Mouse (Mus musculus): Measurements from ENCODE around the gene C1galt1c1. TPM values are rescaled to one million over a fixed set of nuclear protein-coding genes. Genes with fewer than 3 reads are reported as not detected.

Gene C1galt1c1
- polyA plus RNA-seq (2015; fragmentation: Nextera tagmentation; extraction: Ambion mirVana) = 28.6 and 30.6 TPM in 2 replicates

GRCm38 (mm10) chrX:38634801-38635637 is at the start of gene C1galt1c1:
Gene C1galt1c1 (minus strand): TSS chrX:38635087.
- Histone ChIP-seq H3K9ac (peak within 1 kb of the TSS; percentile 61), H3K27ac (peak within 1 kb of the TSS; percentile 89), H3K4me3 (peak within 1 kb of the TSS; percentile 58), H3K9me3 (no peaks in the 10 kb centered on the region), H3K4me1 (no peaks in the 10 kb centered on the region), H3K36me3 (no peaks in the 10 kb centered on the region), H3K27me3 (no peaks in the 10 kb centered on the region), H3K4me2 (peak within 1 kb of the TSS; percentile 54)
- WGBS = 16% methylated on average over 42 of the region's 43 CpGs
- ATAC-seq (ENCODE audit: borderline replicate concordance, extremely low read depth, low FRiP score, low TSS enrichment) = peak; percentile 100

- no peak for ATAC-seq (ENCODE audit: borderline replicate concordance, extremely low read depth, low FRiP score, low TSS enrichment)
- no peaks in the 10 kb centered on the region for H3K4me1 ChIP-seq
Measured at GRCm38 (mm10) chrX:38681972-38682371, 47.1 kb upstream of the C1galt1c1 start.

GRCm38 (mm10) chrX:38669111-38669903 is 34.4 kb upstream of the C1galt1c1 start:
- Histone ChIP-seq H3K9me3 (no peaks in the 10 kb centered on the region), H3K36me3 (no peaks in the 10 kb centered on the region), H3K4me1 (no peaks in the 10 kb centered on the region), H3K9ac (no peak overlapping the region), H3K27ac (no peak overlapping the region), H3K4me3 (no peak overlapping the region), H3K27me3 (no peaks in the 10 kb centered on the region), H3K4me2 (no peak overlapping the region)
- ATAC-seq (ENCODE audit: borderline replicate concordance, extremely low read depth, low FRiP score, low TSS enrichment) = no peak
- 57% methylated on average over 6 of the region's 6 CpGs for WGBS

More at GRCm38 (mm10) chrX:38681972-38682371, 47.1 kb upstream of the C1galt1c1 start:
- H3K9ac ChIP-seq = no peak overlapping the region
- H3K27ac ChIP-seq = no peak overlapping the region
- no peaks in the 10 kb centered on the region for H3K27me3 ChIP-seq
- no peaks in the 10 kb centered on the region for H3K36me3 ChIP-seq
- H3K9me3 ChIP-seq = no peaks in the 10 kb centered on the region
- no peak overlapping the region for H3K4me3 ChIP-seq
- WGBS = 28% methylated on average over 2 of the region's 2 CpGs
- no peak overlapping the region for H3K4me2 ChIP-seq

- Histone ChIP-seq H3K9ac (no peak overlapping the region), H3K4me3 (no peak overlapping the region), H3K9me3 (no peaks in the 10 kb centered on the region), H3K4me2 (no peak overlapping the region), H3K27ac (no peak overlapping the region), H3K4me1 (no peaks in the 10 kb centered on the region), H3K27me3 (no peaks in the 10 kb centered on the region), H3K36me3 (no peaks in the 10 kb centered on the region)
- ATAC-seq (ENCODE audit: borderline replicate concordance, extremely low read depth, low FRiP score, low TSS enrichment) = no peak
- 61% methylated on average over 4 of the region's 4 CpGs for WGBS
Measured at GRCm38 (mm10) chrX:38656206-38656883, 21.5 kb upstream of the C1galt1c1 start.

GRCm38 (mm10) chrX:38654681-38655080 is 19.8 kb upstream of the C1galt1c1 start:
- WGBS = 85% methylated on average over 5 of the region's 5 CpGs
- Histone ChIP-seq H3K4me1 (no peaks in the 10 kb centered on the region), H3K27me3 (no peaks in the 10 kb centered on the region), H3K4me3 (no peak overlapping the region), H3K27ac (no peak overlapping the region), H3K36me3 (no peaks in the 10 kb centered on the region), H3K9me3 (no peaks in the 10 kb centered on the region), H3K9ac (no peak overlapping the region), H3K4me2 (no peak overlapping the region)
- ATAC-seq (ENCODE audit: borderline replicate concordance, extremely low read depth, low FRiP score, low TSS enrichment) = no peak

GRCm38 (mm10) chrX:38653181-38653580 is 18.3 kb upstream of the C1galt1c1 start:
- Histone ChIP-seq H3K27ac (no peak overlapping the region), H3K9me3 (no peaks in the 10 kb centered on the region), H3K4me2 (no peak overlapping the region), H3K9ac (no peak overlapping the region), H3K36me3 (no peaks in the 10 kb centered on the region), H3K4me3 (no peak overlapping the region), H3K4me1 (no peaks in the 10 kb centered on the region), H3K27me3 (no peaks in the 10 kb centered on the region)
- WGBS = 82% methylated on average over 1 of the region's 1 CpGs
- no peak for ATAC-seq (ENCODE audit: borderline replicate concordance, extremely low read depth, low FRiP score, low TSS enrichment)

GRCm38 (mm10) chrX:38651167-38651566 is 16.3 kb upstream of the C1galt1c1 start:
- Histone ChIP-seq H3K36me3 (no peaks in the 10 kb centered on the region), H3K4me2 (no peak overlapping the region), H3K9ac (no peak overlapping the region), H3K9me3 (no peaks in the 10 kb centered on the region), H3K4me1 (no peaks in the 10 kb centered on the region), H3K27ac (no peak overlapping the region), H3K4me3 (no peak overlapping the region), H3K27me3 (no peaks in the 10 kb centered on the region)
- WGBS = 53% methylated on average over 4 of the region's 7 CpGs
- no peak for ATAC-seq (ENCODE audit: borderline replicate concordance, extremely low read depth, low FRiP score, low TSS enrichment)

GRCm38 (mm10) chrX:38650404-38651039 is 15.6 kb upstream of the C1galt1c1 start:
- H3K27ac ChIP-seq = no peak overlapping the region
- no peak overlapping the region for H3K4me2 ChIP-seq
- H3K27me3 ChIP-seq = no peaks in the 10 kb centered on the region
- no peak for ATAC-seq (ENCODE audit: borderline replicate concordance, extremely low read depth, low FRiP score, low TSS enrichment)
- no peaks in the 10 kb centered on the region for H3K4me1 ChIP-seq
- no peaks in the 10 kb centered on the region for H3K36me3 ChIP-seq
- H3K9ac ChIP-seq = no peak overlapping the region
- 56% methylated on average over 9 of the region's 9 CpGs for WGBS
- H3K9me3 ChIP-seq = no peaks in the 10 kb centered on the region
- no peak overlapping the region for H3K4me3 ChIP-seq

GRCm38 (mm10) chrX:38642183-38642582 is 7.3 kb upstream of the C1galt1c1 start:
- 50% methylated on average over 4 of the region's 4 CpGs for WGBS

GRCm38 (mm10) chrX:38641435-38641834 is 6.5 kb upstream of the C1galt1c1 start:
- Histone ChIP-seq H3K9ac (no peak overlapping the region), H3K4me2 (no peak overlapping the region), H3K36me3 (no peaks in the 10 kb centered on the region), H3K27ac (no peak overlapping the region), H3K9me3 (no peaks in the 10 kb centered on the region), H3K4me1 (no peaks in the 10 kb centered on the region), H3K4me3 (no peak overlapping the region), H3K27me3 (no peaks in the 10 kb centered on the region)
- 40% methylated on average over 4 of the region's 4 CpGs for WGBS
- ATAC-seq (ENCODE audit: borderline replicate concordance, extremely low read depth, low FRiP score, low TSS enrichment) = no peak

More at GRCm38 (mm10) chrX:38642183-38642582, 7.3 kb upstream of the C1galt1c1 start:
- no peak overlapping the region for H3K4me3 ChIP-seq
- no peaks in the 10 kb centered on the region for H3K27me3 ChIP-seq
- H3K4me1 ChIP-seq = no peaks in the 10 kb centered on the region
- no peak overlapping the region for H3K9ac ChIP-seq
- no peak for ATAC-seq (ENCODE audit: borderline replicate concordance, extremely low read depth, low FRiP score, low TSS enrichment)
- H3K27ac ChIP-seq = no peak overlapping the region
- H3K9me3 ChIP-seq = no peaks in the 10 kb centered on the region
- H3K36me3 ChIP-seq = no peaks in the 10 kb centered on the region
- H3K4me2 ChIP-seq = no peak overlapping the region

GRCm38 (mm10) chrX:38635638-38635931 is 698 bp upstream of the C1galt1c1 start:
- Histone ChIP-seq H3K9ac (no peak overlapping the region), H3K4me3 (peak overlapping the region; percentile 58), H3K9me3 (no peaks in the 10 kb centered on the region), H3K36me3 (no peaks in the 10 kb centered on the region), H3K27ac (peak overlapping the region; percentile 59), H3K27me3 (no peaks in the 10 kb centered on the region), H3K4me2 (peak overlapping the region; percentile 54), H3K4me1 (no peaks in the 10 kb centered on the region)
- no peak for ATAC-seq (ENCODE audit: borderline replicate concordance, extremely low read depth, low FRiP score, low TSS enrichment)

All from lung, embryonic 15.5 days (tissue).